Mouse (Mus musculus) neutrophil, adult 5-6 weeks (primary cell): ENCODE measurements around the gene Mad2l2. TPM values are rescaled to one million over a fixed set of nuclear protein-coding genes. Genes with fewer than 3 reads are reported as not detected.

Experiments
- ATAC-seq: fragments of 151-379, 151-347 bp; 2 replicates; pipeline ENCODE4 v1.8.0; 2017; ENCODE audit warnings: mild to moderate bottlenecking, moderate TSS enrichment; ENCODE audit not compliant: insufficient number of reproducible peaks, poor library complexity, low FRiP score, severe bottlenecking; ENCODE audit errors: extremely low read depth
- total RNA-seq: library from RNA; stranded (forward); fragments of 200-1000 nt; gene quantifications from 2 replicates; pipeline ENCODE4 v1.2.3, GENCODE M21; 2017

The Mad2l2 gene
- total RNA-seq, result 8.7 and 12.2 TPM in 2 replicates

DNA sequence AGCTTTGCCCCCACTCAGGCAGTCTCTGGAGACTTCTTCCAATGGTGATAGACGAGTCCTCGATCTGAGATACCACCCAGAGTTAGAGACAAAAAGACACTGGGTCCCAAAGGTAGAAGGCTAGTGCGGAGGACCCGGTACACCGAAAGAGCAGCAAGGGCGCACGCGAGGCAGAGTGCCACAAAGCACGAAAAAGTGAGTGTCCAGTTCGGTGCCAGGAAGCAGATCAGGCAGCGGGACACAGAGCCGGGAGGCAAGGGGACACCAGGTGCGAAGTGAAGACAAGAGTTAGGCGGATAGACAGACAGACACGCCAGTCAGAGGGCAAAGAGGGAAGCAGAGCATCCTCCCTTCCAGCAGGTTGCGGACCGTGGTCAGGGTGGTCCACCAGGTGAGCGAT, at the start of gene Mad2l2:
Gene Mad2l2 (plus strand): TSS at position 252 of the 400 bp plus-strand sequence.
- ATAC-seq, result no peak

GRCm38 (mm10) chr4:148080597-148080973, 49.6 kb upstream of the Mad2l2 start:
- ATAC-seq, result no peak

GRCm38 (mm10) chr4:148081201-148081600, 49.0 kb upstream of the Mad2l2 start:
- ATAC-seq, result no peak

DNA sequence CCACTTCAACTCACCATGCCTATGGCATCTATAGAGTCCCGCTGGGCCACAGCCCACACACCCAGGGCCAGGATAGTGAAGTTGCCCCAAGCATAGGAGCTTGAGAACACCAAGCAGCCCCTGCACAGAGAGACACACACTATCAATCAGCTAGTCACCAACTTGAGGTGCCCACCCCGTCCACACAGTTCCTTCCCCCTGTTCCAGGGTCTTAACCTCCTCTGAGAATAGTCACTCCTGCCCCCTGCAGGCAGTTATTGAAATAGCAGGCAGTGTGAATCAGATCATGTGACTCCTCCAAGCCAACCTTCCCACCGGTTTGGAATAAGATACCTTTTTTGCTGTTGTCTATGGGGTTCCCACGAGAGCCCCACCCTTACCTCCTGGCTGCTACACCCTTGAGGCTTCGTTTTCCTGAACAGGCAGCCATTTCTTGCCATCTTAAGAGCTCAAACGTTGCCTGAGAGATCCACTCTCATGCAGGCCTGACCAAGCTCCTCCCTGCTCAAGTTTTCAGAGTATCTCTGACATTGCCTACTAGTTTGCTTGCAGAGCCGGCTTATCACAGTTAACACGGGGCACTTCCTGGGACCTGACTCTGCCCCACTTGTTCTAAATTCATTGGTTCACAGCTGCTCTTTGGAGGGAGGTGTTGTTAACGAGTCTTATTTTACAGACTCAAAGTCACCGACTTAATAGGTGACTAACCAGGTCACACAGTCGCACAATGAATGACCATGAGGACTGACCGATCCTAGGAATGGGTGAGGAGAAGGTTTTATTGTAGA, 47.7 kb upstream of the Mad2l2 start:
- ATAC-seq, result peak; percentile 33

- ATAC-seq, result no peak
These were observed 46.8 kb upstream of the Mad2l2 start for GRCm38 (mm10) chr4:148083176-148083899.

- no peak for ATAC-seq
These were observed 45.9 kb upstream of the Mad2l2 start for GRCm38 (mm10) chr4:148084261-148084714.

DNA sequence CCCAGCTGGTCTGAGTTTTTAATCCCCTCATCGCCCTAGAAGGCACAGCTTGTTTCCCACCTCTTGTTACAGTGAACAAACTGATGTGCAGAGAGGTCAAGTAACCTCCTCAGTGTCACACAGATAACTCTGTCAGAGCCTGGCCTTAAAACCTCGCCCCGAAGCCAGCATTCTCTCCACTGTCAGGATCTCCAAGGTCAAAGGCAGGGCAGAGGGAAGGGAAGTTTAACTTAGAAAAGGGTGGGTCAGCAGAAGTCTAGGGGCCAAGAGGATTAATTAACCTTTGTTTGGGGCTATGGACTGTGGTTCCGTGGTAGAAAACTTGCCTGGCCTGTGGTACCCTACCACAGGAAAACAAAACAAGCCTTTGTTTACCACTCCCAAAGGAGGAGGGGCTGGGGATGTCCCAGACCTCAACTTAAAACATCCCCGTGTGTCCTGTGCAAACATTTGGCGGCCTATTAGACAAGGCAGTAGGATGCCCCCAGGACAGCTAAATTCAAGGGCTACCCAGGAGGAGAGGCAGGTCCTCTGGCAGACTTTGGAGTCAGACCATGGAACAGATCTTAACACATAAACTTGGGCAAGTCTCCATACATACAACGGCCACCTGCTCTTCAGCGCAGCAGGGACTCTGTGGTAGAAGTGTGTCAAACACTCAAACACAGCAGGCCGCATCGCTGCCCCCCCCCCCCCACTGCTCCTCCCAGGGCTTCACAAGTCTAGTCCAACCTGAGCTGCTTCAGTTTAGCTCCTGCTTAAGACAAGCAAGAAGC, 44.9 kb upstream of the Mad2l2 start:
- ATAC-seq, result no peak

GRCm38 (mm10) chr4:148085907-148086305, 44.3 kb upstream of the Mad2l2 start:
- no peak for ATAC-seq

- ATAC-seq, result peak; percentile 2; the same call in 1 of the 2 replicates
These were observed 42.9 kb upstream of the Mad2l2 start for GRCm38 (mm10) chr4:148087091-148087906.

- ATAC-seq, result peak; percentile 81
These were observed 42.2 kb upstream of the Mad2l2 start, which contains the start of gene Agtrap for GRCm38 (mm10) chr4:148087907-148088527. Gene Agtrap, minus strand, starts transcription at chr4:148088031.

DNA sequence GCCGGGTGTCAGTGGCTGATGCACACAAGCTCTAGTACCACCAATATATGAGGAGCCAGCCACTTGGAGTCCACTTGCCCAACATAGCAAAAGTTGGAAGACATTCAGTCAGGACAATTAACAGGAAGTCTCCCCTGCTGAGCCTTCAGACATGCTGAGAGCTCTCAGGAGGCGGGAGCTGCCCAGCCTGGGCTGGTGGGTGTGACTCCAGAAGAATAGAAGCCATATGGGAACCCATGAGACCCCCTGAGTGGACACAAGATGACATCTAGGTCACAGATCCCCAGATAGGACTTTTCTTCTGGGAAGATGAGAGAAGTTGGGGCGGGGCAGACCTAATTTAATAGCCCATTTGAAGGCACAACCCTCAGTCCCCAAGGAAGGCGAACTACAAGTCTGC, 41.0 kb upstream of the Mad2l2 start:
- ATAC-seq, result no peak

GRCm38 (mm10) chr4:148091181-148091580, 39.0 kb upstream of the Mad2l2 start:
- no peak for ATAC-seq

GRCm38 (mm10) chr4:148092551-148093271, 37.5 kb upstream of the Mad2l2 start:
- no peak for ATAC-seq

DNA sequence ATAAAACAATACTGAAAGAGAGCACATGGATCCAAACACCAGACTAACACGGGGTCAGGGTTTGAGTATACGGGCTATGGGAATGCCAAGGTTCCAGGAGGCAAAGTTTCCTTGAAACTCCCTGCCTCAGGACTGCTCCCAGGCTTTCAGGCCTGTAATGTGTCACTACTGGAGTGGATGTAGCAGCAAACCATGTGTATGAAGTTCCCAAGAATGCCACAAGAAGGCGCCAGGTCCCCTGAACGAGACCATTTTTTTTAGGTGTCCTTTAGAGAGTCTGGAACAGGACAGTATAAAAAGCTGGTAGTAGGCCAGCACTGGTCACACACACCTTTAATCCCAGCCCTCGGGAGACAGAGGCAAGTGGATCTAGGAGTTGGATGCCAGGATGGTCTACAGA, 36.0 kb upstream of the Mad2l2 start:
- no peak for ATAC-seq

DNA sequence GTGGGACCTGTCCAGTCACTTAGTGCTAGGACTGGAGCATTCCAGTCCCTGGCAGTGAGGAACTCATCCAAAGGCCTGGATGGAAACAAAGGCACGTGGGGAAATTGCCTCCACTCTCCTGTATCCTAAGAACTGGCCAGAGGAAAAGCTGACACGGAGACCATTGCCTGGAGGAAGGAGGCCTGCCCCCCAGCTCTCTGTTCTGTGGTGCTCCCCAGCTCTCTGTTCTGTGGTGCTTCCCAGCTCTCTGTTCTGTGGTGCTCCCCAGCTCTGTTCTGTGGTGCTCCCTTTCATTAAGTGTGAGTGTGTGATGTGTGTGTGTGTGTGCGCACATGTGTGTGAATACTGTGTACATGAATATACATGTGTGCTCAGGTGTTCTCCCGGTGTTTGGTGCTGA, 35.1 kb upstream of the Mad2l2 start:
- ATAC-seq, result no peak

- no peak for ATAC-seq
These were observed 32.2 kb upstream of the Mad2l2 start for GRCm38 (mm10) chr4:148097936-148098335.

DNA sequence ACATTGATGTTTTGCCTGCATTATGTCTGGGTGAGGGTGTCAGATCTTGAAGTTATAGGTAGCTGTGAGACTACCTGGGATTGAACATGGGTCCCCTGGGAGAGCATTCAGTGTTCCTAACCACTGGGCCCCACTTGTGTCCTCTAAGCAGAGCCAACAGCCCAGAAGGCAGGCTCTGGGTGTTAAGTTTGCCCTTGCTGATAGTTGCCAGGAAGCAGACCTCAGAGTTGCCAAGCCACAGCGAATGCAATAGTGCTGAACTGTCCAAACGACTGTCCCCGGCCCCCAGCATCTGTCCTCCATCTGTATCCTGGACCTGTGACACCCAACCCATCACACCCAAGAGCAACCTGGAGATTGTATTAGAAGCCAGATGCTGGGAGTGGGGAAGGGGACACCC, 31.5 kb upstream of the Mad2l2 start:
- ATAC-seq, result no peak
